Mouse (Mus musculus): Measurements from ENCODE around the gene Hsd17b7. TPM values are rescaled to one million over a fixed set of nuclear protein-coding genes. Genes with fewer than 3 reads are reported as not detected.

The Hsd17b7 gene
- polyA plus RNA-seq, 1 experiment from 2014 or later = 21.1 TPM

DNA sequence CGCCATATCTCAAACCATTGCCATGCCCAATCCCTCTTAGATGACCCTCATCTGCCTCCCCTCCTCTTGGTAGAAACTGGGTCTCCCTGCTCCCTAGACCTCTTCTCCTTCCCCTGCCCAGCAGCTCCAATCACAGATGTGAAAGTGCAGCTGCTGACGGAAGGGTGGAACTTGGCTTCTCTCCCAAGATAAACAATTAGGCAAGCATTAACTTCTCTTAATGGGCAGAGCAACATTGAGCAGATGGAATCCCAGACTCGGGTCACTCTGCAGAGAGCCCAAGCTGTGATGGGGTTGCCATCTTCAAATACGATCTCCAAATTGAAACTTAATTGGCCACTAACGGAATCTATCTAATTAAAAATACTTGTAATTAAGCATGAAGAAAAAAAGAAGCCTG, 59.9 kb downstream of the Hsd17b7 start:
- Histone ChIP-seq H3K9ac (ENCODE audit: low read depth, low read length) (no peak overlapping the region), H3K27me3 (replicated peaks; ENCODE audit: control insufficient read depth, insufficient read depth, low read length) (no peaks in the 10 kb centered on the region), H3K4me3 (ENCODE audit: low read length) (no peak overlapping the region), H3K36me3 (ENCODE audit: control insufficient read depth, insufficient read depth, low read length) (no peaks in the 10 kb centered on the region), H3K4me1 (ENCODE audit: control insufficient read depth, insufficient read depth, low read length) (no peaks in the 10 kb centered on the region), H3K27ac (ENCODE audit: low read length) (no peak overlapping the region), H3K4me2 (ENCODE audit: low read depth, low read length) (no peak overlapping the region), H3K9me3 (ENCODE audit: control insufficient read depth, low read length) (no peaks in the 10 kb centered on the region)
- ATAC-seq = no peak
- WGBS = 60% methylated on average over 5 of the region's 5 CpGs

DNA sequence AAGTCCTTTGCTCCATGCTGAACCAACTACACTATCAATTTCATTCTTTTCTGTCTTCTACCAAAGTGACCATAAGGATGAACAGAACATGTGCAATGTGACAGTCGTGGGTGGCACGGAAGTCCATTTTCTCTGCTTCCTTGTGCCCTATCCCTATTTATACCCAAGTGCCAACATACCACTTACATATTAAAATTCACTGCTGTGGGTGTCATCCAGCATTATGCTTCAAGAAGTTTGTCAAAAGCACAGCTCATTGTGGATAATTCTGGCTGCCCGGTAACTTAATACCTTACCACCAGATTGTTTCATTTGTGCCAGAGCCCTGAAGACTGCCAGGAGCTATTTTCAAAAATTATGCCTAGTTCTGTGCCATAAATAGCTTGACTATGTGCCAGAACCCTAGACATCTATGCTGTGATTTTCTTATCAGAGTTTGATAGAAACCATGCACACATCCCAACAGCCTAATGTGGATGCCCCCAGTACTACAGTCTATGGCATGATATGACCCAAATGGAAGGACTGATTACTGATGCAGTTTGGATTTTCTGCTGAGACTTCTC, 68.2 kb downstream of the Hsd17b7 start:
- Histone ChIP-seq H3K27me3 (replicated peaks; ENCODE audit: control insufficient read depth, insufficient read depth, low read length) (no peaks in the 10 kb centered on the region), H3K27ac (ENCODE audit: low read length) (no peak overlapping the region), H3K4me2 (ENCODE audit: low read depth, low read length) (no peak overlapping the region), H3K36me3 (ENCODE audit: control insufficient read depth, insufficient read depth, low read length) (no peaks in the 10 kb centered on the region), H3K9me3 (ENCODE audit: control insufficient read depth, low read length) (no peaks in the 10 kb centered on the region), H3K4me3 (ENCODE audit: low read length) (no peak overlapping the region), H3K9ac (ENCODE audit: low read depth, low read length) (no peak overlapping the region), H3K4me1 (ENCODE audit: control insufficient read depth, insufficient read depth, low read length) (no peaks in the 10 kb centered on the region)
- ATAC-seq = no peak
- WGBS = 94% methylated on average over 3 of the region's 3 CpGs

Other genes starting within 250 kb of the Hsd17b7 start
- 4.3 and 5.3 TPM in 2 replicates for gene Rgs4, start 221.6 kb downstream of the Hsd17b7 start, polyA plus RNA-seq (2015; fragmentation: Nextera tagmentation; extraction: Ambion mirVana)
- gene Ccdc190, start 40.6 kb downstream of the Hsd17b7 start, polyA plus RNA-seq (2015; fragmentation: Nextera tagmentation; extraction: Ambion mirVana) = 0.07 TPM in 1 of 2 replicates, not detected in the other
- 31.9 and 34.8 TPM in 2 replicates for gene Ddr2, start 141.5 kb upstream of the Hsd17b7 start, polyA plus RNA-seq (2015; fragmentation: Nextera tagmentation; extraction: Ambion mirVana)
- 46.5 and 46.9 TPM in 2 replicates for gene Uap1, start 205.7 kb upstream of the Hsd17b7 start, polyA plus RNA-seq (2015; fragmentation: Nextera tagmentation; extraction: Ambion mirVana)
- gene Uhmk1, start 246.2 kb upstream of the Hsd17b7 start, polyA plus RNA-seq (2015; fragmentation: Nextera tagmentation; extraction: Ambion mirVana) = 5.7 and 7.1 TPM in 2 replicates

Measured in intestine, embryonic 16.5 days (tissue).